Mouse (Mus musculus): ENCODE data around the gene Cds2. TPM values are rescaled to one million over a fixed set of nuclear protein-coding genes. Genes with fewer than 3 reads are reported as not detected.
A peak's percentile ranks its signal among the peaks of the same experiment; 100 is the strongest.

Cds2 gene
- total and polyA plus RNA-seq, 3 experiments, result 48.0 to 90.4 (median 75.4) TPM

GRCm38 (mm10) chr2:132292083-132292482 is 29.1 kb downstream of the Cds2 start:
- Histone ChIP-seq H3K4me1 (ENCODE audit: control insufficient read depth, insufficient read depth, low read length) (peaks cover 19% of the 10 kb centered on the region), H3K36me3 (ENCODE audit: control insufficient read depth, insufficient read depth, low read length) (peaks cover 17% of the 10 kb centered on the region), H3K9ac (ENCODE audit: low read depth, low read length) (no peak overlapping the region), H3K79me2 (replicated peaks; ENCODE audit: control insufficient read depth, insufficient read depth, low read length) (peaks cover 8% of the 10 kb centered on the region; the same call in 1 of the 2 replicates), H3K27me3 (ENCODE audit: control insufficient read depth, insufficient read depth, low read length) (no peaks in the 10 kb centered on the region), H3K4me3 (no peak overlapping the region), H3K27ac (peak overlapping the region; percentile 83)
- TF ChIP-seq EP300 (IDR thresholded peaks at IDR 0.05; ENCODE audit: insufficient read depth, low read depth, low read length) (no peak), POLR2A (IDR thresholded peaks at IDR 0.05; ENCODE audit: insufficient read depth, low read depth, low read length) (no peak), CTCF (IDR thresholded peaks at IDR 0.05) (no peak)
- intact Hi-C loops (cut with DNase I), result no loop called here
- peak; percentile 47 to 71 for DNase-seq
- 4% methylated on average over 4 of the region's 4 CpGs for WGBS

GRCm38 (mm10) chr2:132293694-132294450 is 30.9 kb downstream of the Cds2 start:
- no peak for DNase-seq
- WGBS, result 72% methylated on average over 10 of the region's 10 CpGs
- no peak overlapping the region for H3K4me3 ChIP-seq
- peaks cover 14% of the 10 kb centered on the region for H3K36me3 ChIP-seq (ENCODE audit: control insufficient read depth, insufficient read depth, low read length)
- H3K27me3 ChIP-seq (ENCODE audit: control insufficient read depth, insufficient read depth, low read length), result no peaks in the 10 kb centered on the region
- TF ChIP-seq EP300 (IDR thresholded peaks at IDR 0.05; ENCODE audit: insufficient read depth, low read depth, low read length), result no peak
- no peak for TF ChIP-seq POLR2A (IDR thresholded peaks at IDR 0.05; ENCODE audit: insufficient read depth, low read depth, low read length)
- no peak for TF ChIP-seq CTCF (IDR thresholded peaks at IDR 0.05)
- H3K4me1 ChIP-seq (ENCODE audit: control insufficient read depth, insufficient read depth, low read length), result peaks cover 19% of the 10 kb centered on the region
- H3K79me2 ChIP-seq (replicated peaks; ENCODE audit: control insufficient read depth, insufficient read depth, low read length), result peaks cover 8% of the 10 kb centered on the region; the same call in 1 of the 2 replicates
- intact Hi-C loops (cut with DNase I), result no loop called here
- no peak overlapping the region for H3K9ac ChIP-seq (ENCODE audit: low read depth, low read length)
- no peak overlapping the region; the same call in 1 of the 2 replicates for H3K27ac ChIP-seq

GRCm38 (mm10) chr2:132298250-132298649 is 35.3 kb downstream of the Cds2 start:
- peaks cover 5% of the 10 kb centered on the region for H3K79me2 ChIP-seq (replicated peaks; ENCODE audit: control insufficient read depth, insufficient read depth, low read length)
- intact Hi-C loops (cut with DNase I), result no loop called here
- no peak for DNase-seq
- TF ChIP-seq CTCF (IDR thresholded peaks at IDR 0.05) (no peak), EP300 (IDR thresholded peaks at IDR 0.05; ENCODE audit: insufficient read depth, low read depth, low read length) (no peak), POLR2A (IDR thresholded peaks at IDR 0.05; ENCODE audit: insufficient read depth, low read depth, low read length) (no peak)
- no peak overlapping the region for H3K27ac ChIP-seq
- no peaks in the 10 kb centered on the region for H3K27me3 ChIP-seq (ENCODE audit: control insufficient read depth, insufficient read depth, low read length)
- H3K36me3 ChIP-seq (ENCODE audit: control insufficient read depth, insufficient read depth, low read length), result peaks cover 2% of the 10 kb centered on the region
- H3K4me3 ChIP-seq, result no peak overlapping the region
- peaks cover 1% of the 10 kb centered on the region for H3K4me1 ChIP-seq (ENCODE audit: control insufficient read depth, insufficient read depth, low read length)
- WGBS, result 92% methylated on average over 4 of the region's 4 CpGs
- H3K9ac ChIP-seq (ENCODE audit: low read depth, low read length), result no peak overlapping the region

- WGBS, result 94% methylated on average over 4 of the region's 4 CpGs
- Histone ChIP-seq H3K27ac (no peak overlapping the region), H3K79me2 (replicated peaks; ENCODE audit: control insufficient read depth, insufficient read depth, low read length) (no peaks in the 10 kb centered on the region; the same call in 1 of the 2 replicates), H3K4me3 (no peak overlapping the region), H3K4me1 (ENCODE audit: control insufficient read depth, insufficient read depth, low read length) (no peaks in the 10 kb centered on the region; the same call in 1 of the 2 replicates), H3K9ac (ENCODE audit: low read depth, low read length) (no peak overlapping the region), H3K36me3 (ENCODE audit: control insufficient read depth, insufficient read depth, low read length) (no peaks in the 10 kb centered on the region), H3K27me3 (ENCODE audit: control insufficient read depth, insufficient read depth, low read length) (no peaks in the 10 kb centered on the region)
- intact Hi-C loops (cut with DNase I), result no loop called here
- DNase-seq, result no peak
- TF ChIP-seq POLR2A (IDR thresholded peaks at IDR 0.05; ENCODE audit: insufficient read depth, low read depth, low read length), result no peak
- TF ChIP-seq CTCF (IDR thresholded peaks at IDR 0.05), result no peak
- no peak for TF ChIP-seq EP300 (IDR thresholded peaks at IDR 0.05; ENCODE audit: insufficient read depth, low read depth, low read length)
Observed at GRCm38 (mm10) chr2:132301436-132301835, 38.5 kb downstream of the Cds2 start.

- Histone ChIP-seq H3K27me3 (ENCODE audit: control insufficient read depth, insufficient read depth, low read length) (no peaks in the 10 kb centered on the region), H3K36me3 (ENCODE audit: control insufficient read depth, insufficient read depth, low read length) (no peaks in the 10 kb centered on the region), H3K9ac (ENCODE audit: low read depth, low read length) (no peak overlapping the region), H3K4me3 (no peak overlapping the region), H3K4me1 (ENCODE audit: control insufficient read depth, insufficient read depth, low read length) (no peaks in the 10 kb centered on the region; the same call in 1 of the 2 replicates), H3K27ac (no peak overlapping the region), H3K79me2 (replicated peaks; ENCODE audit: control insufficient read depth, insufficient read depth, low read length) (no peaks in the 10 kb centered on the region)
- no peak for DNase-seq
- TF ChIP-seq EP300 (IDR thresholded peaks at IDR 0.05; ENCODE audit: insufficient read depth, low read depth, low read length), result no peak
- no peak for TF ChIP-seq POLR2A (IDR thresholded peaks at IDR 0.05; ENCODE audit: insufficient read depth, low read depth, low read length)
- TF ChIP-seq CTCF (IDR thresholded peaks at IDR 0.05), result no peak
- intact Hi-C loops (cut with DNase I), result no loop called here
- 76% methylated on average over 7 of the region's 7 CpGs for WGBS
Observed at GRCm38 (mm10) chr2:132305165-132305564, 42.2 kb downstream of the Cds2 start.

GRCm38 (mm10) chr2:132305988-132306387 is 43.0 kb downstream of the Cds2 start:
- H3K36me3 ChIP-seq (ENCODE audit: control insufficient read depth, insufficient read depth, low read length), result no peaks in the 10 kb centered on the region
- H3K79me2 ChIP-seq (replicated peaks; ENCODE audit: control insufficient read depth, insufficient read depth, low read length), result no peaks in the 10 kb centered on the region
- H3K4me1 ChIP-seq (ENCODE audit: control insufficient read depth, insufficient read depth, low read length), result no peaks in the 10 kb centered on the region; the same call in 1 of the 2 replicates
- 53% methylated on average over 4 of the region's 4 CpGs for WGBS
- H3K27ac ChIP-seq, result no peak overlapping the region
- H3K27me3 ChIP-seq (ENCODE audit: control insufficient read depth, insufficient read depth, low read length), result no peaks in the 10 kb centered on the region
- no peak for DNase-seq
- TF ChIP-seq CTCF (IDR thresholded peaks at IDR 0.05) (peak; percentile 74), POLR2A (IDR thresholded peaks at IDR 0.05; ENCODE audit: insufficient read depth, low read depth, low read length) (no peak)
- H3K9ac ChIP-seq (ENCODE audit: low read depth, low read length), result no peak overlapping the region
- intact Hi-C loops (cut with DNase I), result loop anchor here (2.0 kb wide), 1 partner anchor 43 kb away; the partner anchor contains the start of gene Cds2
- no peak overlapping the region for H3K4me3 ChIP-seq
